Mouse (Mus musculus): ENCODE measurements around the gene Cdh13. TPM values are rescaled to one million over a fixed set of nuclear protein-coding genes. Genes with fewer than 3 reads are reported as not detected.

Gene Cdh13
- polyA plus RNA-seq, 1 experiment from 2014 or later, result 59.2 TPM

GRCm38 (mm10) chr8:118488735-118489134, 205.2 kb downstream of the Cdh13 start:
- peaks cover 22% of the 10 kb centered on the region; the same call in 1 of the 2 replicates for H3K4me1 ChIP-seq (replicated peaks)
- H3K27me3 ChIP-seq, result no peaks in the 10 kb centered on the region
- H3K9me3 ChIP-seq, result no peaks in the 10 kb centered on the region
- H3K4me3 ChIP-seq, result no peak overlapping the region
- no peak overlapping the region for H3K27ac ChIP-seq
- WGBS, result 21% methylated on average over 4 of the region's 4 CpGs
- no peak overlapping the region for H3K4me2 ChIP-seq
- no peaks in the 10 kb centered on the region for H3K36me3 ChIP-seq
- no peak overlapping the region for H3K9ac ChIP-seq
- ATAC-seq (ENCODE audit: low FRiP score), result no peak

- H3K9me3 ChIP-seq, result 0 out of 2 replicates have a peak, but pooled peaks cover 5% of the 10 kb centered on the region
- peaks cover 21% of the 10 kb centered on the region for H3K4me1 ChIP-seq (replicated peaks)
- ATAC-seq (ENCODE audit: low FRiP score), result no peak
- H3K9ac ChIP-seq, result no peak overlapping the region
- 0 out of 2 replicates have a peak, but pooled peaks cover 3% of the 10 kb centered on the region for H3K36me3 ChIP-seq
- 47% methylated on average over 8 of the region's 8 CpGs for WGBS
- H3K4me2 ChIP-seq, result no peak overlapping the region
- H3K27ac ChIP-seq, result no peak overlapping the region
- H3K27me3 ChIP-seq, result no peaks in the 10 kb centered on the region
- no peak overlapping the region for H3K4me3 ChIP-seq
Measured at GRCm38 (mm10) chr8:118502509-118502908, 219.0 kb downstream of the Cdh13 start.

GRCm38 (mm10) chr8:118509426-118509825, 225.9 kb downstream of the Cdh13 start:
- no peak overlapping the region for H3K4me2 ChIP-seq
- 94% methylated on average over 5 of the region's 5 CpGs for WGBS
- no peaks in the 10 kb centered on the region for H3K27me3 ChIP-seq
- no peaks in the 10 kb centered on the region for H3K36me3 ChIP-seq
- no peak overlapping the region for H3K9ac ChIP-seq
- ATAC-seq (ENCODE audit: low FRiP score), result no peak
- H3K4me3 ChIP-seq, result no peak overlapping the region
- no peak overlapping the region for H3K27ac ChIP-seq
- H3K4me1 ChIP-seq (replicated peaks), result peaks cover 16% of the 10 kb centered on the region
- no peaks in the 10 kb centered on the region for H3K9me3 ChIP-seq

GRCm38 (mm10) chr8:118513259-118513658, 229.7 kb downstream of the Cdh13 start:
- no peak for ATAC-seq (ENCODE audit: low FRiP score)
- H3K27me3 ChIP-seq, result no peaks in the 10 kb centered on the region
- H3K36me3 ChIP-seq, result no peaks in the 10 kb centered on the region
- H3K4me2 ChIP-seq, result no peak overlapping the region
- no peaks in the 10 kb centered on the region for H3K9me3 ChIP-seq
- H3K9ac ChIP-seq, result no peak overlapping the region
- 36% methylated on average over 6 of the region's 6 CpGs for WGBS
- no peak overlapping the region for H3K27ac ChIP-seq
- H3K4me3 ChIP-seq, result no peak overlapping the region
- H3K4me1 ChIP-seq (replicated peaks), result peaks cover 22% of the 10 kb centered on the region

- no peak for ATAC-seq (ENCODE audit: low FRiP score)
- Histone ChIP-seq H3K27me3 (no peaks in the 10 kb centered on the region), H3K36me3 (no peaks in the 10 kb centered on the region), H3K4me1 (replicated peaks) (peaks cover 29% of the 10 kb centered on the region), H3K9me3 (no peaks in the 10 kb centered on the region), H3K27ac (no peak overlapping the region), H3K9ac (no peak overlapping the region), H3K4me2 (no peak overlapping the region), H3K4me3 (no peak overlapping the region)
- WGBS, result 93% methylated on average over 5 of the region's 6 CpGs
Measured at GRCm38 (mm10) chr8:118515616-118516015, 232.1 kb downstream of the Cdh13 start.

GRCm38 (mm10) chr8:118517071-118517470, 233.5 kb downstream of the Cdh13 start:
- no peak overlapping the region for H3K4me3 ChIP-seq
- H3K9ac ChIP-seq, result no peak overlapping the region
- 45% methylated on average over 4 of the region's 4 CpGs for WGBS
- H3K4me2 ChIP-seq, result no peak overlapping the region
- H3K27ac ChIP-seq, result no peak overlapping the region
- H3K36me3 ChIP-seq, result no peaks in the 10 kb centered on the region
- H3K27me3 ChIP-seq, result no peaks in the 10 kb centered on the region
- no peak; the same call in 1 of the 2 replicates for ATAC-seq (ENCODE audit: low FRiP score)
- H3K9me3 ChIP-seq, result no peaks in the 10 kb centered on the region
- peaks cover 29% of the 10 kb centered on the region for H3K4me1 ChIP-seq (replicated peaks)

GRCm38 (mm10) chr8:118518030-118518741, 234.7 kb downstream of the Cdh13 start:
- Histone ChIP-seq H3K27me3 (no peaks in the 10 kb centered on the region), H3K4me3 (no peak overlapping the region), H3K9me3 (no peaks in the 10 kb centered on the region), H3K27ac (no peak overlapping the region), H3K9ac (no peak overlapping the region), H3K36me3 (no peaks in the 10 kb centered on the region), H3K4me2 (no peak overlapping the region), H3K4me1 (replicated peaks) (peaks cover 28% of the 10 kb centered on the region)
- ATAC-seq (ENCODE audit: low FRiP score), result no peak
- 69% methylated on average over 13 of the region's 13 CpGs for WGBS

- Histone ChIP-seq H3K27ac (no peak overlapping the region), H3K36me3 (no peaks in the 10 kb centered on the region), H3K4me1 (replicated peaks) (peaks cover 23% of the 10 kb centered on the region), H3K9ac (no peak overlapping the region), H3K27me3 (no peaks in the 10 kb centered on the region), H3K4me3 (no peak overlapping the region), H3K9me3 (no peaks in the 10 kb centered on the region), H3K4me2 (no peak overlapping the region)
- no peak for ATAC-seq (ENCODE audit: low FRiP score)
- 51% methylated on average over 3 of the region's 3 CpGs for WGBS
Measured at GRCm38 (mm10) chr8:118518742-118519102, 235.2 kb downstream of the Cdh13 start.

GRCm38 (mm10) chr8:118523922-118524321, 240.4 kb downstream of the Cdh13 start:
- no peaks in the 10 kb centered on the region for H3K36me3 ChIP-seq
- no peak overlapping the region for H3K27ac ChIP-seq
- H3K9ac ChIP-seq, result no peak overlapping the region
- no peaks in the 10 kb centered on the region for H3K27me3 ChIP-seq
- H3K9me3 ChIP-seq, result no peaks in the 10 kb centered on the region
- H3K4me3 ChIP-seq, result no peak overlapping the region
- no peak overlapping the region for H3K4me2 ChIP-seq
- peaks cover under 1% of the 10 kb centered on the region; the same call in 1 of the 2 replicates for H3K4me1 ChIP-seq (replicated peaks)
- no peak for ATAC-seq (ENCODE audit: low FRiP score)
- 91% methylated on average over 1 of the region's 1 CpGs for WGBS

- H3K9ac ChIP-seq, result no peak overlapping the region
- H3K36me3 ChIP-seq, result no peaks in the 10 kb centered on the region
- ATAC-seq (ENCODE audit: low FRiP score), result no peak
- H3K27me3 ChIP-seq, result peaks cover 38% of the 10 kb centered on the region
- no peak overlapping the region for H3K27ac ChIP-seq
- peaks cover 16% of the 10 kb centered on the region; the same call in 1 of the 2 replicates for H3K4me1 ChIP-seq (replicated peaks)
- no peak overlapping the region for H3K4me2 ChIP-seq
- H3K9me3 ChIP-seq, result no peaks in the 10 kb centered on the region
- no peak overlapping the region for H3K4me3 ChIP-seq
- WGBS, result 53% methylated on average over 8 of the region's 8 CpGs
Measured at GRCm38 (mm10) chr8:118538816-118539558, 255.5 kb downstream of the Cdh13 start.

- no peak for ATAC-seq (ENCODE audit: low FRiP score)
- H3K27me3 ChIP-seq, result peaks cover 43% of the 10 kb centered on the region
- no peak overlapping the region for H3K9ac ChIP-seq
Measured at GRCm38 (mm10) chr8:118539559-118539819, 256.0 kb downstream of the Cdh13 start.

GRCm38 (mm10) chr8:118539941-118540340, 256.4 kb downstream of the Cdh13 start:
- Histone ChIP-seq H3K4me1 (replicated peaks) (peaks cover 16% of the 10 kb centered on the region; the same call in 1 of the 2 replicates), H3K27me3 (peaks cover 48% of the 10 kb centered on the region), H3K27ac (no peak overlapping the region), H3K36me3 (no peaks in the 10 kb centered on the region), H3K9me3 (no peaks in the 10 kb centered on the region), H3K4me3 (no peak overlapping the region), H3K4me2 (no peak overlapping the region), H3K9ac (no peak overlapping the region)
- no peak for ATAC-seq (ENCODE audit: low FRiP score)
- WGBS, result 44% methylated on average over 4 of the region's 4 CpGs

More at GRCm38 (mm10) chr8:118539559-118539819, 256.0 kb downstream of the Cdh13 start:
- H3K4me1 ChIP-seq (replicated peaks), result peaks cover 16% of the 10 kb centered on the region; the same call in 1 of the 2 replicates
- H3K27ac ChIP-seq, result no peak overlapping the region
- H3K4me3 ChIP-seq, result no peak overlapping the region
- H3K9me3 ChIP-seq, result no peaks in the 10 kb centered on the region
- H3K36me3 ChIP-seq, result no peaks in the 10 kb centered on the region
- H3K4me2 ChIP-seq, result no peak overlapping the region
- WGBS, result 13% methylated on average over 5 of the region's 5 CpGs
